Mouse (Mus musculus) cerebellum, postnatal 36 days (tissue): Measurements from ENCODE around the gene Snf8.
A peak's percentile ranks its signal among the peaks of the same experiment; 100 is the strongest.

Experiments used
- DNase-seq, 2 experiments: peaks; one replicate each; pipeline ENCODE4 v3.0.0; 2021 to 2022; ENCODE audit warnings: mixed read lengths in 2 of 2

Snf8 gene

GRCm38 (mm10) chr11:96034596-96035052 lies at the start of gene Snf8:
Gene Snf8 (plus strand): TSS chr11:96034885.
- DNase-seq: peak; percentile 97

DNA sequence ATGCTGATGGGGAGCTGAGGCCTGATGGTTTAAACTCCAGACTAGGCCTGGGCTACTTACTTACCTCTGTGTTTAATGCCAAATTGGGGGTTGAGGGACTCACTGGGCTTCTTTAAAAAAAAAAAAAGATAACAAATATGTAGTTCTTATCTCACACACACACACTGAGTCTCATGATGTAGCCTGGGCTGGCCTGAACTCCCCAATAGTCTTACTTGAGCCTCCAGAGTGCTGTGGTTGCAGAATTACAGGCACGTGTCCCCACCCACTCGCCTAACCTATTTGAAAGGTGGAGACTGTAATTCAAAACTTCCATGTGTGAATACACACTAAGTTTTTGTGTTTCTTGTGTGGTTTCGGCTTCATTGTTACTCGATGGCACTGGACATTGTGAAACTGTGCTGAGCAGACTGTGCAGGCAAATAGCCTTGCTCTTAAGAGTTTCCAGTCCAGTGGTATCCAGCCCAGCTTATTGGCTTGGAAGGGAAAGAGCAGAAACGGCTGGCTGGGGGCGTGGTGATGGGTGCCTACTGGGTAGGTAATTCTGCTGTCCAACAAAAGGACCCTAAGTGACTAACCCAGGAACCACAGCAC lies 46.7 kb upstream of the Snf8 start:
- DNase-seq: no peak

- DNase-seq: peak in 1 of 2 experiments; percentile 13
Observed at GRCm38 (mm10) chr11:95988533-95988932, 46.2 kb upstream of the Snf8 start.

DNA sequence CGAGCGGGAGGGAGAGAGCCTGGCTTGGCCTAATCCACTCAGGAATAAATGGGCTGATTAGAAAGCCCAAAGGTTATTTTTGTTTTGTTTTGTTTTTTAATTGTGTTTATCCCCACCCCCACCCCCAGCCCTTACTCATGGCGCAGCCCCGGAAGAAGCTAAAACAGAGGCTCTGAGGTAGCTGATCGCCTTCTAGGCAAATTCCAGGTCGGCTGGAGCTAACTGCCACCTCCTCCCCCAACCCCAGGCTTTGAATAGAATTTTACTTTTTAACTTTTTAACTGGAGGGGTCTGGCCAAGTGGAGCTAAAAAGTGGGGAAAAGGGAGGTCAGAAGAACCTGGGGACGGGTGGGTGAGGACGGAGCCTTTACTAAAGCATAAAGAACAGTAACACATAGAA lies 44.8 kb upstream of the Snf8 start:
- no peak for DNase-seq

DNA sequence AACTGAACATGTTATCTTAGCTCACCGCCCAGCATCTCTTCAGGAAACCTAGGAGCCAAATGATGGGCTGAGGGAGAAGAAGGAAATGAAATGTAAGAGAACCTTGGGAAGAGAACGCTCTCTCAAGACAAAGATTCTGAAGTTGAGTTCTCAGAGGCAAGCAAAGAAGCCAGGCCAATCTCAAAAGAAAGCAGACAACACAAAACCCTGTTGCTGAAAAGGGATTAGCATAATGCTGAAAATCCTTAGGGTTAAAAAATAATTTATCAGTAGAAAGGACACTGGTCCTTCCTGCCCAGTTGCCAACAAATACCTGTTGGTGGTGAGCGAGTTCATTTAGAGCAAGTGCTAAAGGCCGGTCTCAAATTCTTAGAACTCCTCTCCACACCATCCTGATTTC lies 44.3 kb upstream of the Snf8 start:
- DNase-seq: no peak

DNA sequence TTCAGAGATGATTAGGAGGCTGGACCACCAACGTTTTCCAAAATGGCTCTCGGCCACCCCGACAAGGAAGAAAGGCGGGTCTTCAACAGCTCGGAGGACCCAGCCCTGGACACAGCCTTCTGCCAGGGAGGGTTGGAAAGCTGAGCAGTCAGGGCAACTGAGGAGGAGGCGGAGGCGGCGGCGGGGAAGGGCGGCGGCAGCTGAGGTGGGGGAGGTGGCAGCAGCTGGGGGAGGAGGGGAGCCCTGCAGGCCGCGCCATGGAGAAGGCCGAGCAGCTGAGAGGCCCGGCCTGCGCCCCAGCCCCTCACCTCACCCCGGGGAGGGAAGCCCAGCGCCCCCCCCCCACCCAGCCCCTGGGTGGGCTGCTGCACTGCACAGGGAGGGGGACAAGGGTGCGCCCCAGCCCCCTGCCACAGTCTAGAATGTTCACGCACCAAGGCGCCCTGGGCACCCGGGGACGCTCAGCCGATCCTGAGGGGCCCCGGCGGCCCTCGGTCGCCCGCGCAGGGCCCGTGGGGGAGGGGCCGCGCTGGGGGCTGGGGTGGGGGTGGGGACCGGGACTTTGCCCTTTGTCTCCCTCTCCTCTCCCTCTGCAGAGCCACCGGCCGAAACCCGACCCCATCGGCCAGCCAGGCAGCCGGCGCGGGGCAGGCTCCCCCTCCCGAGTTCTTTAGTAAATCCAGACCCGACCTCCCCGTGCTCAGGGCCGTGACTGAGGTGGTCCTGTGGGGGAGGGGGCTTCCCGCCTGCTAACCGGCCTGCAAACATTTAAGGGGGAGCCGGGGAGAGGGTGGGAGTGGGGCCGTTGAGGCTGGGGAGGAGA lies 43.6 kb upstream of the Snf8 start:
- DNase-seq: no peak

DNA sequence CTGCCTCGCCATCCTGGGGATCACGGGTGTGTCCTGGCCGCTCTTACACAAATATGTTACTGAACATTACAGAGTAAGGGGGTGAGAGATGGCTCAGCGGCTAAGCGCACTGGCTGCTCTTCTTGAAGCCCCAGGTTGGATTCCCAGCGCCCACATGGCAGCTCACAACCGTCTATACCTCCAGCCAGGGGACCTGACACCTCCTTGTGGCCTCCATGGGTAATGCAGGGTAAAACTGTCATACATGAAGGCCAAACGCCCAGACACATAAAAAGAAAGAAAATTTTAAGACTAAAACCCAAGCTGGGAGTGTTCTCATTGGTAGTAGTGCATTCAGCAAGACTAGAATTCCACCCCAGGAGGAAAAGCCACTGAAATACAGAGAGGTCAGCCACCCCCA lies 40.5 kb upstream of the Snf8 start:
- no peak for DNase-seq

GRCm38 (mm10) chr11:96003100-96003900 lies 31.4 kb upstream of the Snf8 start:
- DNase-seq: no peak

DNA sequence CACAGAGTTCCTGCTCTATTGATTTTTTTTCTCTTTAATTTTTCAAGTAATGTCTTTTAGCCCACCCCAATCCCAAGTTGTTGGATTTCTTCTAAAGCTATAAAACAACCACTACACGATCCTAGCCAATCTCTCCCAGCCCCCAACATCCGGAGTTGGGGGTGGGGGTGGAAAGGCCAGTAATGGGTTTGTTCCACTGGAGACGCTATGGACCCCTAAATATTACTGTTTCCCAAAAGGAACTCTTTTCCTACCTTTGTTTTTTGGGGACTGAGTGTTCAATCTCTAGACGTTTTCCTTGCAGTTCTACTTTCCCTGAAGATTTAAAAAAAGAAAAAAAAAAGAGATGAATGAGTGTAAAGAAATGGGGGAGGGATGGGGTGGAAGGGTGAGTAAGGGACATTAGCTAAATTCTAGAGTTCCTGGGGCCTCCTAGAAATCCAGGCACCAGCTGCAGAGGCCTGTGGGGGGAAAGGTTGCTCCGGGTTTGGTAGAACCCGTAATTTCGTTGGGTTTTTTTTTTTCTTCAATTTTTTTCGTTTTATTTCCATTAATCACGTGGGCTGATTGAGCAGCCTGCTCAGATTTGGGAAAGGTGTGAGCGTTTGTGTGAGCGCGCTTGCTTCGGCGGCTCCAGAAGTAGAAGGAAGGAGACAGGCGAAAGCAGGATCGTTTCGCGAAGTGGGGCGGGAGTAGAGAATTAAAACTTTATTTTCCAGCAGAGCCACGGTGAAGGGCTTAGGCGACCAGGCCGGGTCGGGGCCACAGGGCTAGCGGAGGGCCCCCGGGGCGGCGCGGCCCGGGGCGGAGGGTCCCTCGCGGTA lies 30.5 kb upstream of the Snf8 start:
- no peak for DNase-seq

GRCm38 (mm10) chr11:96004793-96005402 lies 29.8 kb upstream of the Snf8 start:
- DNase-seq: no peak

GRCm38 (mm10) chr11:96005403-96006271 lies 29.0 kb upstream of the Snf8 start, which contains the start of gene Igf2bp1:
Gene Igf2bp1 (minus strand): TSS chr11:96005940.
- DNase-seq: no peak

- DNase-seq: no peak
Observed at GRCm38 (mm10) chr11:96006367-96006851, 28.3 kb upstream of the Snf8 start.

DNA sequence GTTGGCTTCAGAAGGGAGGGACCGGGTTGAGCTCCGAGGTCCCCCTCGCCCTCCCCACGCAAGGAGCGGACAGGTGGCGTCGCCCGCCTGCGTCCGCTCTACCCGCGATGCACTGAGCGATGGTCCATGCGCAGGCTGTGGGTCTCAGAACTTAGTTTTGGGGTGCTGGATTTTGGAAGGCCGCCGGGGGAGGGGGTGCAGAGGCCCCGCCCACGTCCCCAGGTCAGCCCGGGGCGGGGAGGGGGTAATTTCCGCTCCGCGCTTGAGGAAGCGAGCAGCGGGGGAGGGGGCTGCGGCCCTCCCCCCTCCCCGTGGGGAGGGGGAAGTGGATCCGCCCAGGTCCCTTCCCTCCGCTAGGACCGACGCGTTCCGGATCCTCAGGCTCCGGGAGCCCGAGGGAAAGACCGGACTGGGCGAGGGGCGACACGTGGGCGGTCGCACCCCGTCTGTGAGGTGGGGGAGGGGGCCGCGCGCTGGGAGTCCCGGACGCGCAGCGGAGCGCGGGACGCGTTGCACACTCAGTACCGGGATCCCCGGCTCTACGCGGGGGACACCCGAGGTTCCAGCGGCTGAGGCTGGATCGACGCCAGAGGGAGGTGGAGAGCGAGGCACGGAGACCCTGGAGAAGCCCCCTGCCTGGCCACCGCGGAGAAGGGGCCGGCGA lies 27.7 kb upstream of the Snf8 start:
- DNase-seq: no peak

- DNase-seq: peak; percentile 7 to 26
Observed at GRCm38 (mm10) chr11:96007516-96008235, 27.0 kb upstream of the Snf8 start.

DNA sequence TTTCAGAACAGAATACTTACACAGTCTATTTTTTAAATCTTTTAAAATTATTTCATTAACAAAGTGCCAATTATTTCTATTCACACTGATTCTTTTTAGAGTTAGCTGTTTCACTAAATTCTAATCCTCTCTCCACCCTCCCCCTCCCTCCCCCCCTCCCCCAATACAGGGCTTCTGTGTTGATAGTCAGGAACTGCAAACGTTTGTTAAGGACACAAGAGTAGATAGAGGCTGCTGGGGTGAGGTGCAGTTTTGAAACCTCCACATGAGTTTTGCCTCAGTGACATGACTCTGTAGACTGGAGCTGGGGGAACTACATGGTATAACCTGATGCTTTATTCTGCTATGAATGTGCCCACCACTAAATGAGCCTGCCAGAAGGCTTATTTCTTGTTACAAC lies 25.9 kb upstream of the Snf8 start:
- DNase-seq: no peak

GRCm38 (mm10) chr11:96011982-96012381 lies 22.7 kb upstream of the Snf8 start:
- DNase-seq: no peak

DNA sequence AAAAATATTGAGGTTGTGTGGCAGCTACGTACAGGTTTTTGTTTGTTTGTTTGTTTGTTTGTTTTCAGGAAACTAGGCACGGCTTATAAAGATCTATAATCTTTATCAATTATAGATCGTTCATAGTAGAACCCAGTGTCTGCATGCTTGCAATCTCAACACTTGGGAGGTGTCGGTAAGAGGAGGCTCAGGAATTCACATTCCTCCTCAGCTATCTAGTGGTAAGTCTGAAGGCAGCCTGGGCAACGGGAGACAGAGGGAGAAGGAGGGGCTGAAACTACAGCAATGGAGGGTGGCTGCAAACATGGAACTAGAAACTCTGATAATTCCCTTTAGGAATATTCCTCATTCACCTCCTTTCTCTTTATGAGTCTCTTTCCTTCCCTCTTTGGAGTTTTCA lies 19.3 kb upstream of the Snf8 start:
- no peak for DNase-seq

DNA sequence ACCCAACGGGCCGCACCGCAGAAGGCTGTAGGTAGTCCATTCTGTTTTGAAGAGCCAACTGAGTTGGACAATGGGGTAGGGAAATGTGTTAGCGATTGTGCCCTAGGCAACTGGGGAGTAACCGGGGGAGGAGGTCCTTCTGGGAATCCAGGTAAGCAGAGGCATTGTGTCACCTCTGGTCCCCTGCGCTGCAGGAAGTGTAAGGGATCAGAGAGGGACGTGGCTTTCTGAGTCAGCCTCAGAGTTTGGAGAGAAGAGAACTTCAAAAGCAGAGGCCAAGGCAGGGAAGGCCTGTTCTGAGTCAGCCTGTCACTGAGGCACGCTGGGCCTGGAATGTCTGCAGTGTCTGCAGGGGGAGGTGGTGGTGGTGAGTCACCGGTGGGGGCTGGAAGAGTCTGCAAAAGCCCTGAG lies 16.7 kb upstream of the Snf8 start:
- no peak for DNase-seq

DNA sequence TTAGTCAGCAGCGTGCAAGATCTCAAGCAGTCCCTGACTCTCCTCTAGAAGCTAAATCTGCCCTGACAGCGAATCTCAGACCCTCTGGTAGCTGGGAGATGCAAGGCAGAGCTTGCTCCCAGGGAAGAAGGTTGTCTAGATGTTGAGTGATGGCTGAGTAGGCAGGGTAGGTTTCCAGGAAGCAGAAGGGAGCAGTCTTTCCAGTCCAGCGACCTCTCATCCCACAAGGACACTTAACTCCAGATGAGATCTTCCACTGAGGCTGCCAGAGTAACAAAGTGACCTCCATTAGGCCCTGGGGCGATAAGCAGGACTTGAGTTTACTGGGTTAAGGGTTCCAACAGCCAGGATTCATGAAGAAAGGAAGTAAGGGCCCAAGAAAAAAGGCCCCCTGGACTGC lies 14.1 kb upstream of the Snf8 start:
- DNase-seq: no peak

- no peak for DNase-seq
Observed at GRCm38 (mm10) chr11:96028130-96028529, 6.6 kb upstream of the Snf8 start.
